Mouse (Mus musculus) ovary, adult 18-20 months (tissue): ENCODE data around the gene Galnt10.

Experiments
- DNase-seq: peaks from one replicate; pipeline ENCODE4 v3.0.0; 2022; ENCODE audit warnings: low spot score, mixed read lengths

Gene Galnt10

DNA sequence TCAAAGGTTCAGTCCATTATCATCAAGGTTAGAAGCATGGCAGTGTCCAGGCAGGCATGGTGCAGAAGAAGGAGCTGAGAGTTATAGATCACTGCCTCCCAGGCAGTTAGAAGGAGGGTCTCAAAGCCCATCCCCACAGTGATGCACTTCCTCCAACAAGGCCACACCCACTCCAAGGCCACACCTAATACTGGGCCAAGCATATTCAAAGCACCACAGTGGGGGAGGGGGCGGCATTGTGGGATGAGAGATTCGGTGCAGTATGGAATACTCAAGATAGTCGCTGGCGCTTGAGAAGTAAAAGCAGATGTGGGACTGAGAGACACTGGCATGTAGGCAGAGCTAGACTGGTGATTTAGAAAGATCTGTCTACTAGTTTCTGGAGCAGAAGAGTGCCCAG is 14.9 kb downstream of the Galnt10 start:
- no peak for DNase-seq

DNA sequence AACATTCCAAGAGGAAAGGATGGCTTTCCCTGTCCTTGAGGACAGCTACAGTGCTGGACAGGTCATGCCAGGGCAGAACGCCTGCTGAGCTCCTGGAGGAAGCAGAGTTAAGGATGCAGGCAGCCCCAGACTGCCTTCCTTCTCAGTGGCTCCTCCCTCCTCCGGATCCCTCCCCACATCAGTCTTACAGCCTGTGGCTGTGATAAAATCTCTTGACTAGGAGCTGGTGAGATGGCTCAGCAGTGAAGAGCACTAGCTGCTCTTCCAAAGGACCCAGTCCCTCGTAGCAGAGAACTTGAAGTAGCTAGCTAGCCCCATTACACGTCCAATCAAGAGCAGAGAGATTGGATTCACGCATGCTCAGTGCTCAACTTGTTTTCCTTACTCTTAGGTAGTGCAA is 15.6 kb downstream of the Galnt10 start:
- no peak for DNase-seq

GRCm38 (mm10) chr11:57661492-57662229 is 16.4 kb downstream of the Galnt10 start:
- no peak for DNase-seq

- DNase-seq = no peak
These were observed 17.0 kb downstream of the Galnt10 start for GRCm38 (mm10) chr11:57662231-57662630.

GRCm38 (mm10) chr11:57663271-57663670 is 18.0 kb downstream of the Galnt10 start:
- no peak for DNase-seq

- DNase-seq = no peak
These were observed 19.5 kb downstream of the Galnt10 start for GRCm38 (mm10) chr11:57664741-57665140.

GRCm38 (mm10) chr11:57668271-57668670 is 23.0 kb downstream of the Galnt10 start:
- no peak for DNase-seq

DNA sequence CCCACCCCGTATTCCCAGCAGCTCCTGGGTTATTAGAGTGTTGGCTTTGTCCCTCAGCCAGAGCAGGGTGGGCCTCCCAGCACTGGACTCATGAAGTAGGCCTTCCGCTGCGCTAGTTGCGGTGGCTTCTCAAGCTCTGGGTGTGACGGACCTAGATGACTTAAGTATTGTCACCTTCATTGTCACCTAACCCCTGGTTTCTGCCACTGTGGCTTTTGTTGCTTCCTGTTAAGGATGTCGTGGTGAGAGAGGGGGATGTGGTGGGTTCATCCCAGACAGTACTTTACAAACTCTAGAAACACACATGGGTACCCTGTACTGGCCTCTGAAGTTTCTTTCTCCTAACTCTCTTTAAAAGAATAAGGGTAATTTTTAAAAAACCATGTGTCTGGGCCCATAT is 24.3 kb downstream of the Galnt10 start:
- no peak for DNase-seq

GRCm38 (mm10) chr11:57671120-57671697 is 26.0 kb downstream of the Galnt10 start:
- no peak for DNase-seq

- DNase-seq = no peak
These were observed 26.6 kb downstream of the Galnt10 start for GRCm38 (mm10) chr11:57671797-57672196.

- peak; percentile 60 for DNase-seq
These were observed 27.8 kb downstream of the Galnt10 start for GRCm38 (mm10) chr11:57672995-57673394.

GRCm38 (mm10) chr11:57673977-57674687 is 28.9 kb downstream of the Galnt10 start:
- DNase-seq = no peak

DNA sequence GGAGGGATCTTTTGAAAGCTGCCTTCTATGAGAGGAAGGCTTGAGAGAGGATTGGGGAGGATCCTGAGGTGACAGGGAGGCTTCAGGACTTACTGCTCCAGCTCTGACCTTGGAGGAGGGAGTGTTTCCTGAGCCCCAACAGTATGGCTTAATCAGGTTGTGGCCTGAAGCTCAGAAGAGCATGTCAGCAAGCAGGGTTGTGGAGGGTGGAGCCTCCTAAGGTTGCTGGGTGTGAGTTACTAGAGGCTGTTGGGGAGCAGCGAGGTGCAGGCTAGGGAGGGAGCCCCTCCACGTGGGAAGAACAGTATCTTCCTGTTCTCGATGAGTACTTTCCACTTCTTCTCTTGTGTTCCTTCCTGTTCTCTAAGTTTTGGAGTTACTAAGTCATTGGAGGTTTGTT is 32.0 kb downstream of the Galnt10 start:
- no peak for DNase-seq

GRCm38 (mm10) chr11:57682589-57682988 is 37.3 kb downstream of the Galnt10 start:
- DNase-seq = no peak

DNA sequence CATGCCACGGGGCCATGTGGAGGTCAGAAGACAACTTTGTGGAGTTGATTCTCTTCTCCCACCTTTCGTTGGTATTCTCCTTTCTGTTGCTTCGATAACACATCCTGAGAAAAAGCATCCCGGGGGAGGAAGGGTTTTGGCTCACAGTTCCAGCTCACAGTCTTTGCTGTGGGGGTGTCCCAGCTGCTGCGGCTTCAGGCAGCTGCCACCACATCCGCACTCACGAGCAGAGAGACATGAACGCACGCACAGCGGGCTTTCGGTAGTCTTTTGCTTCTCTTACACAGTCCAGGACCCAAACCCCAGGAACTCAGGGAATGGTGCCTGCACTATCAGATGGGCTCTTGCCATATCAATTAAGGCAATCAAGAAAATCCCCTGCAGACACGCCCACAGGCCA is 37.9 kb downstream of the Galnt10 start:
- no peak for DNase-seq

DNA sequence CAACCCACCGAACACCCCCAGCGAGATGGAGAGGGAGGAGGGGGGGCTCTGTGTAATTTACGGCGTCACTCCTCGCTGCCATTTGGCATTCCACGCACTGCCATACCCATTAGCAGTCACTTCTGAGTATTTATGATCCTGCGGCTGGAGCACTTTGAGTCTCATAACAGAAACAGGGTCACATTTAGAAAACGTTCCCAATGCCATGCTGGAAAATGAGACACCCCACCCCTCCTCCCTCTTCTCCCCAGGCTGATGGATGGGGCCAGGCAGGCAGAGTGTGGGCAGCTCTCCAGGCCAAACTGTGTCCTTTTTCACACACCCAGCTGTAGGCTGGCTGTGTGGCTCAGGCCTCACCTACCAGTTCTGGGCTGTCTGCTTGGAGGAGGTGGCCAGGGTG is 38.7 kb downstream of the Galnt10 start:
- no peak for DNase-seq

- DNase-seq = no peak
These were observed 39.6 kb downstream of the Galnt10 start for GRCm38 (mm10) chr11:57684891-57685290.

DNA sequence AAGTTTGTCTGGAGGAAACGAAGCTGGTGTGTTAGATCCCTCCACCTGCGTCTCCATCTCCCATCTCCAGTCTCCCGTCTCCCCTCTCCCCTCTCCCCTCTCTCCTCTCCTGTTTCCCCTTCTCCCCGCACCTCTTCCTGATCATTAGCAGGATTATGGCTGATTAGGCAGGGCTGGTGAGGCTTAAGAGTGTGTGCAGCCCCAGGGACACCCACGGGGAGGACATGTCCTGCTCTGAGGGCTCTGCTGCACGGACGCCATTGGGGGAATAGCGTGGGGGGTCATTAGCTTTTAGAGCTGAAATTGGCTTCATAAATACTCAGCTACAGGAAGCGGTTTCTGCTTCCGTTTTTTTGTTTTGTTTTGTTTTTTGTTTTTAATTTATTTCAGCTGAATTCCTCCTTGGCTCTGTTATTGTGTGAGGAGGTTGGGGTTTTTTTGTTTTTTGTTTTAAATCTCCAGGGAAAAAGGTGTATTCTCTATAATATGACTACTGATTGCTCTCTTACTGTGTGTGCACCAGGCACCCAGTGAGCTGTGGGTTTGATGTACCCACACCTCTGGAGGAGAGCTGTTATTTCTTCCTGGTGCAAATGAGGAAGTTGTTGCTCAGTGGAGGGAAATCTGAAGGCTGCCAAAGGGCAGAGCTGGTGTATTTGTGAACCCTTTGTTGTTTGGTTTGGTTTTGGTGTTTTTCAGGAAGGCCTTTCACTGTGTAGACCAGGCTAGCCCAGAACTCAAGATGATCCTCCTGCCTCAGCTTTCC is 40.6 kb downstream of the Galnt10 start:
- DNase-seq = no peak

DNA sequence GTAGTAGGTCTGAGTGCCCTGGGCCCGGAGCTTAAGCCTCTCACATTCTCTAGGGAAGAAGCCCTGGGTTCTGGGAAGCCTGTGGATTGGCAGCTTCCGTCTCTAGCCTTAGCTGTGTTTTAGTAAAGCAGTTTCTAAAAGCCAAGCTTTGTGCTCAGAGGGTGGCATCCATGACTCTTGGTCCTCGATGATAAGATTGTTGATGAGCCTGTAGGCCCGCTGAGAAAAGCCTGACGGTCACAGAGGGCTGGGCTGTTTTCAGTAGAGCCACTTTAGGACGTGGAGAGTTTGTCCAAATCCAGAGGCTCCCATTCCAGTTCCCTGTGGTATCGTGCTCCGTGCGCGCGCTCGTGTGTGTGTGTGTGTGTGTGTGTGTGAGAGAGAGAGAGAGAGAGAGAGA is 41.6 kb downstream of the Galnt10 start:
- no peak for DNase-seq

DNA sequence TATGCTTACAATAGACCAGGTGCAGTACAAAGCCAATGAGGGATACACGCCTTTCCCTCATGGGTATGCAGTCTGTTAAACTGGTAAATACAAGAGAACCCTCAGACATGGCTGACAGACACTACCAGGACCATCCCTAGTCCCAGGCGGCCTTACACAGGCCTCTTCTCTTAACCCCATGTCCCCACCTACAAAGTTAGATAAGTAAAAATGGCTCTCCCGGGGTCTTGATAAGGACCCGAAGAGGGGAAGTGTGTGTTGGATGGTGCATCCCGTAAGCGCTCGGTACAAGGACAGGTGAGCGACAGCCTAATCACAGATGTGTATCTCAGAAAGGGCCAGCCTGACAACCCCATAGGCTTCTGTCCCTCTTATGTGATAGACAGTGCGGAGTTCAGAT is 42.0 kb downstream of the Galnt10 start:
- DNase-seq = no peak

DNA sequence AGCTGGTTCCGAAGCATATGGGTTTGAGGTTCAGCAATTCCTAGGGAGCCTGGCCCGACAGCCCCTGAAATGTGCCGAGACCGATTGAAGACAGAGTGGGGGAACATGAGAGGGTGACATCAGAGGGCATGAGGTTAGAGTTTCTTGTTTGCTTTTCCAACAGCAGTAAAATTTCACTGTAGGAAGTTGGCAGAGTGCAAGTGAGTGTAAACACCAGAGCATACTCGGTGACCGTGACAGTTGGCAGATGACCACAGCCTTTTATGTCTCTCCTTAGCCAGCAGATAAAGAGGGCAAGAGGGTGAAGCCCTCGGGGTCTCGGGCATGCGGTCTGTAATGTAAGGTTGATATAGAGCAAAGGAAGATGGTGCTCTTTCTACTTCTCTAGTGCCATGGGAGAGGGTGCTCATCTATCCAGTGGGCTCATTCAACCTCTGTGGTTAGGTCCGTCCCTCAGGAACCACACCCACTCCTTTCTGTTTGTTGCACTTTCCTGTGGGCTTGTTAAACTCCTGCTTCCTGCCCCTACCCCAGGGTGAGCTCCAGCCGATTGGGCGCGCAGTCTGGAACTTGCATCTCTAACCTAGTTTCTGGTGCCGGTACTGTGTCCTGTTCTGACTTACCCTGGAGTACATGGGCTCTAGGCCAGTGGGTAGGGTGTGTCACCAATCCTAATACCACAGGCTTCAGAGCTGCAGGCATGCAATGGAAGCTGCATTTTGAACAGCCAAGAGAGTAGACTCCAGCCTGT is 43.1 kb downstream of the Galnt10 start:
- no peak for DNase-seq

DNA sequence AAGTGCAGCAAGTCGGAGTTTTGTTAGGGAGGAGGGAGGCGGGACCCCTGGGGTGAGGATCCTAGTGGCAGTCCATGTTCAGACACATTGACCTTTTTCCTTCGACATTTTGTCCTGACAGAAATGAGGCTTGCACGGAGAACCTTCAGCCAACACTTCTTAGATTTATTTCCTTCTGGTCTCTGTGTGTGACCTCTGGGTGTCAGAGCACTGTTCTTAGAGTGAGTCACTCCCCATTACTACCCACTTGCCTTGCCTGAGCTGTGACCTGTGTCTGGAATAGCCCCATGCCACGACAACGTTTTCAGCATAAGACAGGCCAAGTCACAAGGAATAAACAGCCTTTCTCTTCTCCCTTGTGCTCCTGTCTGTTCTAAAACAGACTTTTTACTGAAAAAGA is 44.6 kb downstream of the Galnt10 start:
- DNase-seq = no peak
